Mouse (Mus musculus) kidney, embryonic 15.5 days (tissue): ENCODE results near the gene Nrl. TPM values are rescaled to one million over a fixed set of nuclear protein-coding genes. Genes with fewer than 3 reads are reported as not detected.

Source experiments
- ATAC-seq: fragments of 200-750 bp; cut with Nextera tagmentation; replicated peaks from 2 replicates; pipeline ENCODE4 v1.8.0; 2017; ENCODE audit warnings: moderate TSS enrichment; ENCODE audit not compliant: low FRiP score
- H3K27ac ChIP-seq: fragments of 300-500 bp; sonication (generic); 2 replicates; pipeline ENCODE4 v1.5.1; 2015; ENCODE audit warnings: mild to moderate bottlenecking, inconsistent platforms
- H3K27me3 ChIP-seq: fragments of 300-500 bp; sonication (generic); 2 replicates; pipeline ENCODE4 v1.6.1; 2015; ENCODE audit warnings: inconsistent platforms
- H3K36me3 ChIP-seq: fragments of 300-500 bp; sonication (generic); 2 replicates; pipeline ENCODE4 v1.6.1; 2015; ENCODE audit warnings: inconsistent platforms
- H3K4me1 ChIP-seq: fragments of 300-500 bp; sonication (generic); 2 replicates; pipeline ENCODE4 v1.6.1; 2015; ENCODE audit warnings: inconsistent platforms
- H3K4me2 ChIP-seq: fragments of 300-500 bp; sonication (generic); 2 replicates; pipeline ENCODE4 v1.6.1; 2015; ENCODE audit warnings: moderate library complexity, mild to moderate bottlenecking, inconsistent platforms
- H3K4me3 ChIP-seq: fragments of 300-500 bp; sonication (generic); replicated peaks from 2 replicates; pipeline ENCODE4 v1.5.1; 2015; ENCODE audit warnings: mild to moderate bottlenecking, inconsistent platforms
- H3K9ac ChIP-seq: fragments of 300-500 bp; sonication (generic); 2 replicates; pipeline ENCODE4 v1.6.1; 2015; ENCODE audit warnings: mild to moderate bottlenecking, inconsistent platforms
- H3K9me3 ChIP-seq: fragments of 300-500 bp; sonication (generic); replicated peaks from 2 replicates; pipeline ENCODE4 v1.6.1; 2016; ENCODE audit warnings: inconsistent platforms
- WGBS: fragments of 180-500 bp; shearing (Covaris S2); methylation state at CpG from one replicate; pipeline ENCODE4 v1.1.7; 2015; ENCODE audit warnings: mixed read lengths; 5-methylcytosine and 5-hydroxymethylcytosine counted together
- polyA plus RNA-seq: library from polyadenylated mRNA; unstranded; fragments of >200 nt; fragmentation: Nextera tagmentation; extraction: Ambion mirVana; gene quantifications from 2 replicates; pipeline ENCODE4 v1.2.1, GENCODE M21; 2015

Nrl gene
- polyA plus RNA-seq, 1 experiment from 2014 or later = not detected

GRCm38 (mm10) chr14:55555788-55556187 is 31.0 kb upstream of the Nrl start:
- Histone ChIP-seq H3K9ac (no peak overlapping the region), H3K36me3 (peaks cover under 1% of the 10 kb centered on the region), H3K4me3 (no peak overlapping the region), H3K27me3 (no peaks in the 10 kb centered on the region), H3K9me3 (no peaks in the 10 kb centered on the region), H3K4me2 (no peak overlapping the region), H3K4me1 (peaks cover 18% of the 10 kb centered on the region; the same call in 1 of the 2 replicates), H3K27ac (no peak overlapping the region)
- ATAC-seq = no peak
- WGBS = 79% methylated on average over 3 of the region's 3 CpGs

DNA sequence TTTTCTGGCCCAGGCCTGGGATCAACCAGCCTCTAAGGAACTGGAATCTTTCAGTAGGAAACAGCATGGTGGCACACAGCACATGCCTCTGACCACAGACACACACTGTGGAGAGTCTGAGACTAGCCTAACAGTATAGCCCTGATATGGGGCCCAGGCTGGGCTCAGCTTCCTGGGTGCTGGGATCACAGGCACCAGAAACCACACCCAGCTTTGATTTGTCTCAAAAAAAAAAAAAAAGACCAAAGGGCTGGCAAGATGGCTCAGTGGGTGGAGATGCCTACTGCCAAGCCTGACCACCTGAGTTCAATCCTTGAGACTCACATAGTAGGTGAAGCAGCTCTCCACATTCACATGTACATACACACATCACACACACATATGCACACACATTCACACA is 29.9 kb upstream of the Nrl start:
- no peak overlapping the region for H3K27ac ChIP-seq
- peaks cover 18% of the 10 kb centered on the region; the same call in 1 of the 2 replicates for H3K4me1 ChIP-seq
- H3K4me3 ChIP-seq = no peak overlapping the region
- H3K9ac ChIP-seq = no peak overlapping the region
- no peak for ATAC-seq
- H3K36me3 ChIP-seq = peaks cover 12% of the 10 kb centered on the region
- no peaks in the 10 kb centered on the region for H3K9me3 ChIP-seq
- H3K4me2 ChIP-seq = no peak overlapping the region
- H3K27me3 ChIP-seq = no peaks in the 10 kb centered on the region

GRCm38 (mm10) chr14:55551794-55552193 is 27.0 kb upstream of the Nrl start:
- no peak for ATAC-seq
- Histone ChIP-seq H3K4me3 (no peak overlapping the region), H3K4me1 (peaks cover 5% of the 10 kb centered on the region; the same call in 1 of the 2 replicates), H3K27ac (no peak overlapping the region), H3K36me3 (peaks cover 40% of the 10 kb centered on the region), H3K9me3 (no peaks in the 10 kb centered on the region), H3K9ac (no peak overlapping the region), H3K4me2 (no peak overlapping the region), H3K27me3 (no peaks in the 10 kb centered on the region)
- 92% methylated on average over 8 of the region's 8 CpGs for WGBS

GRCm38 (mm10) chr14:55551347-55551746 is 26.6 kb upstream of the Nrl start:
- no peak overlapping the region for H3K9ac ChIP-seq
- no peak overlapping the region for H3K4me2 ChIP-seq
- no peaks in the 10 kb centered on the region for H3K9me3 ChIP-seq
- ATAC-seq = no peak
- peaks cover 1% of the 10 kb centered on the region; the same call in 1 of the 2 replicates for H3K4me1 ChIP-seq
- no peak overlapping the region for H3K27ac ChIP-seq
- 57% methylated on average over 5 of the region's 5 CpGs for WGBS
- no peaks in the 10 kb centered on the region for H3K27me3 ChIP-seq
- H3K4me3 ChIP-seq = no peak overlapping the region
- H3K36me3 ChIP-seq = peaks cover 43% of the 10 kb centered on the region

DNA sequence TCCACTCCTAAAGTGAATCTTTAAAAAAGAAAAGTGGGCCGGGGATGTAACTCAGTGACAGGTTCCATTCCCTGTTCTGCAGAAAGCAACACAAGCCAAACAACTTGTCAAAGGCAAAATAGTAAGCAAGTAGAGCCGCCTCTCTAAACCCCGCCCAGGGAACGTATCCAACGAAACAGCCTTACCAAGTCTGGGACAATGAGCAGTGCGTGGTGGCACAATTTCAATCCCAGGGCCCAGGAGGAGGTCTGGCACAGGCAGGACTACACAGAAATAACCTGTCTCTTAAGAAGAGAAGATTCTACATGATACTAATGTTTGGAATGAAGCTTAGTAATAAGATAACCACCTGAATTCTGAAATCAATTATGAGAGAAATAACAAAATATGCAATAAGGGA is 25.4 kb upstream of the Nrl start:
- no peaks in the 10 kb centered on the region for H3K9me3 ChIP-seq
- H3K36me3 ChIP-seq = peaks cover 55% of the 10 kb centered on the region
- 93% methylated on average over 6 of the region's 6 CpGs for WGBS
- H3K27ac ChIP-seq = no peak overlapping the region
- no peak overlapping the region for H3K4me2 ChIP-seq
- no peaks in the 10 kb centered on the region for H3K27me3 ChIP-seq
- no peak overlapping the region for H3K9ac ChIP-seq
- H3K4me1 ChIP-seq = no peaks in the 10 kb centered on the region
- no peak for ATAC-seq
- H3K4me3 ChIP-seq = no peak overlapping the region

- 83% methylated on average over 9 of the region's 9 CpGs for WGBS
Observed at GRCm38 (mm10) chr14:55544334-55544733, 19.6 kb upstream of the Nrl start.

DNA sequence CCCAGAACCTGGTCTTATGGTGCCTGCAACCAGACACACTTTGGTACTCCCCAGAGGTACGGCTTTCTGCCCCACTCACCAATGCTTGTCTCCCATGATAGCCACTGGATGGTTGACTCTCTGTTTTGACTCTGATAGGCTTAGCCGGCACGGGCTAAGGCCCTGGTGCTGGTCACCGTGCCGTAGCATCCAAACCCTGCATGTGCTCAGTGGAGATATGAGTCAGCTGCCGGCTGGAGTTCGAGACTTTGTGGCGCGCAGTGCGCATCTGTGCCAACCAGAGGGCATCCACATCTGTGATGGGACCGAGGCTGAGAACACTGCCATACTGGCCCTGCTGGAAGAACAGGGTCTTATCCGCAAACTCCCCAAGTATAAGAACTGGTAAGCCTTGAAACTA is 17.5 kb upstream of the Nrl start:
- Histone ChIP-seq H3K4me3 (no peak overlapping the region), H3K27ac (no peak overlapping the region), H3K4me1 (peaks cover 19% of the 10 kb centered on the region), H3K36me3 (peaks cover 47% of the 10 kb centered on the region), H3K9ac (no peak overlapping the region), H3K27me3 (no peaks in the 10 kb centered on the region), H3K4me2 (no peak overlapping the region), H3K9me3 (no peaks in the 10 kb centered on the region)
- no peak for ATAC-seq
- WGBS = 96% methylated on average over 12 of the region's 12 CpGs

More at GRCm38 (mm10) chr14:55544334-55544733, 19.6 kb upstream of the Nrl start:
- H3K4me1 ChIP-seq = peaks cover 19% of the 10 kb centered on the region
- no peak for ATAC-seq
- no peak overlapping the region for H3K9ac ChIP-seq
- peaks cover 68% of the 10 kb centered on the region for H3K36me3 ChIP-seq
- no peak overlapping the region for H3K4me3 ChIP-seq
- no peak overlapping the region for H3K4me2 ChIP-seq
- H3K27ac ChIP-seq = no peak overlapping the region
- no peaks in the 10 kb centered on the region for H3K27me3 ChIP-seq
- H3K9me3 ChIP-seq = no peaks in the 10 kb centered on the region

GRCm38 (mm10) chr14:55540787-55541321 is 16.1 kb upstream of the Nrl start:
- Histone ChIP-seq H3K4me3 (peak overlapping the region; percentile 65), H3K4me1 (peaks cover 19% of the 10 kb centered on the region), H3K9me3 (no peaks in the 10 kb centered on the region), H3K4me2 (peak overlapping the region; percentile 76), H3K36me3 (peaks cover 35% of the 10 kb centered on the region), H3K27ac (peak overlapping the region; percentile 94), H3K9ac (peak overlapping the region; percentile 68), H3K27me3 (no peaks in the 10 kb centered on the region)
- WGBS = 4% methylated on average over 10 of the region's 10 CpGs
- ATAC-seq = peak; percentile 27

DNA sequence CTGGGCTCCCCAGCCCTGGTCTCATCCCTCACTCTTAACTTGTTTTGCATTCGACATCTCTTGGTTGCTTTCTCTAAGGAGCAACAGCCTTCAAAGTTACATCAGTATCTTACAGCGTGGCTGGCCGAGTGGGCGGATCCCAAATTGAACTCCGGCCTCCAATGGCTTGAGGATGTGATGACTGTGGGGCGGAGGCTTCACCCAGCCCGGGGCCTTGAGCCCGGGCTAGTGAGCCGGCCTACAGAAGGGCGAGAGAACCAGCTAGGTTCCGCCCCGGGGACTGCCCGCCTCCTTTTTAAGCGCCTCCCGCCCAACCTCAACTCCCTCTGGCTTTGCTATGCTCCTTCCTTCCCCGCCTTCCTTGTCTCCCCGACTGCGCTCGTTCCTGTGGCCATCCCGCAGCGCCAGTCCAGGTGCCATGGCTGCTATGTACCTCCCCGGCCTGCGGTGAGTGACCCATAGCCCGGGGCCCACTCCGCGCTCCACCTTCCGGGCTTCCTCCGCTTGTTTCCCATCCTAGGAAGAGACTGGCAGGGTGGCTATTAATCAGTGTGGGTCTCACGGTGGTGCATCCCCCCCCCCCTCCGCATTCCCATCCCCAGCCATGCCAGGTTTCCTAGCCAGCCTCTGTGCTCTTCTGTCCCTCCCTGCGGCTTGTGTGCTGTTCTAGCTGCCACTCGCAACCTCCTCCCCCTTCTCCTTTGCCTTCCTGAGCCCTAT is 15.4 kb upstream of the Nrl start, which contains the start of gene Pck2:
Gene Pck2, plus strand, starts transcription at position 200 of the 720 bp plus-strand sequence.
- peak; percentile 97 for ATAC-seq
- peak within 1 kb of the TSS; percentile 68 for H3K9ac ChIP-seq
- WGBS = under 1% methylated on average over 32 of the region's 32 CpGs

GRCm38 (mm10) chr14:55536116-55536745 is 11.4 kb upstream of the Nrl start:
- Histone ChIP-seq H3K4me2 (no peak overlapping the region), H3K4me1 (peaks cover 13% of the 10 kb centered on the region), H3K4me3 (no peak overlapping the region), H3K9ac (no peak overlapping the region), H3K27me3 (no peaks in the 10 kb centered on the region), H3K36me3 (no peaks in the 10 kb centered on the region), H3K27ac (no peak overlapping the region), H3K9me3 (no peaks in the 10 kb centered on the region)
- ATAC-seq = no peak
- 54% methylated on average over 6 of the region's 6 CpGs for WGBS

More for the DNA sequence above, 15.4 kb upstream of the Nrl start, which contains the start of gene Pck2:
- Histone ChIP-seq H3K9me3 (no peaks in the 10 kb centered on the region), H3K4me1 (peaks cover 19% of the 10 kb centered on the region), H3K27ac (peak within 1 kb of the TSS; percentile 94), H3K27me3 (no peaks in the 10 kb centered on the region), H3K36me3 (peaks cover 29% of the 10 kb centered on the region), H3K4me2 (peak within 1 kb of the TSS; percentile 76), H3K4me3 (peak within 1 kb of the TSS; percentile 65)

DNA sequence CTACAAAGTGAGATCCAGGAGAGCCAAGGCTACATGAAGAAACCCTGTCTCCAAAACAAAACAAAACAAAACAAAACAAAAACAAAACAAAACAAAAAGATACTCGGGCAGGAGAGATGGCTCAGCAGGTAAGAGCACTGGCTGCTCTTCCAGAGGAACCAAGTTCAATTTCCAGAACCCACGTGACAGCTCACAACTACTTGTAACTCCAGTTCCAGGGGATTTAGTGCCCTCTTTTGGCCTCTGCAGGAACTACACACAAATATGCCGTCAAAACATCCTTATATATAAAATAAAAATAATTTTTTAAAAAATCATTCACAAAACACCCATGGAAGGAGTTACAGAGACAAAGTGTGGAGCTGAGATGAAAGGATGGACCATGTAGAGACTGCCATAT is 3.2 kb upstream of the Nrl start:
- Histone ChIP-seq H3K4me1 (no peaks in the 10 kb centered on the region), H3K9ac (no peak overlapping the region), H3K27me3 (peaks cover 34% of the 10 kb centered on the region; the same call in 1 of the 2 replicates), H3K4me3 (no peak overlapping the region), H3K27ac (no peak overlapping the region), H3K9me3 (no peaks in the 10 kb centered on the region), H3K4me2 (no peak overlapping the region), H3K36me3 (no peaks in the 10 kb centered on the region)
- WGBS = 20% methylated on average over 3 of the region's 3 CpGs
- no peak for ATAC-seq

DNA sequence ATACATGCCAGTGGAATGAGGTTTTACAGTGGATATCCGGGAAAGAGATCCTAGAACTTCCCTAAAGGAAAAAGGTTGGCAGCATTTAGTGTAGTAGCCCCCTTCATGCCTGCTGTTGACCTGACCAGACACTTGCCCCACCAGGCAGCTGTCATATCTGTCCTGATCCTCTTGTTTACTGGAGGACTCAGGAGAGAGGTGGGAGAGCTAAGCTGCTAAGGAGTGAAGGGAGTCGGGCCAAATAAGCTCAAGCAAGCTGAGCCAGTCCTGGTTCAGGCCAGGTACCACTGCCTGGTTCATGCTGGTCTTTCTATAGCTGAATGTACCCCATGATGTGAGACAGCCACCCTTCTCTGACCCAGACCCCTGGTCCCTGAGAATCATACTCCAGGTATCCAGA is 1.9 kb upstream of the Nrl start:
- H3K36me3 ChIP-seq = no peaks in the 10 kb centered on the region
- no peak overlapping the region for H3K27ac ChIP-seq
- H3K4me1 ChIP-seq = no peaks in the 10 kb centered on the region
- WGBS = 84% methylated on average over 2 of the region's 2 CpGs
- H3K4me2 ChIP-seq = no peak overlapping the region
- H3K4me3 ChIP-seq = no peak overlapping the region
- peaks cover 47% of the 10 kb centered on the region for H3K27me3 ChIP-seq
- no peak for ATAC-seq
- H3K9ac ChIP-seq = no peak overlapping the region
- no peaks in the 10 kb centered on the region for H3K9me3 ChIP-seq
